Mouse (Mus musculus) small intestine, adult 2 months (tissue): Measurements from ENCODE around the gene Polr2a. TPM values are rescaled to one million over a fixed set of nuclear protein-coding genes. Genes with fewer than 3 reads are reported as not detected.

Source experiments
- H3K27ac ChIP-seq: fragments of 200-500 bp; 2 replicates; pipeline ENCODE4 v1.5.1; 2012; ENCODE audit warnings: low read depth, low read length, control low read depth, inconsistent platforms; ENCODE audit not compliant: insufficient read depth
- H3K27me3 ChIP-seq: fragments of 200-500 bp; 2 replicates; pipeline ENCODE4 v1.6.1; 2012; ENCODE audit warnings: mild to moderate bottlenecking, moderate library complexity, low read length, inconsistent platforms; ENCODE audit not compliant: control insufficient read depth, insufficient read depth
- H3K36me3 ChIP-seq: fragments of 200-500 bp; 2 replicates; pipeline ENCODE4 v1.6.1; 2012; ENCODE audit warnings: mild to moderate bottlenecking, low read length, control low read depth, inconsistent platforms; ENCODE audit not compliant: control insufficient read depth, insufficient read depth
- H3K4me1 ChIP-seq: fragments of 200-500 bp; 2 replicates; pipeline ENCODE4 v1.6.1; 2012; ENCODE audit warnings: low read length, inconsistent platforms, mixed read lengths; ENCODE audit not compliant: control insufficient read depth, insufficient read depth, insufficient read length
- H3K4me3 ChIP-seq: fragments of 200-500 bp; 2 replicates; pipeline ENCODE4 v1.5.1; 2012; ENCODE audit warnings: low read depth, mild to moderate bottlenecking, control low read depth, inconsistent platforms, low read length, moderate library complexity
- CTCF ChIP-seq: fragments of 200-500 bp; IDR thresholded peaks from 2 replicates; pipeline ENCODE4 v1.5.1; 2012; ENCODE audit warnings: low read depth, mild to moderate bottlenecking, control low read depth, inconsistent platforms, low read length, moderate library complexity, mixed read lengths; ENCODE audit not compliant: insufficient replicate concordance, insufficient read length; ENCODE audit errors: extremely low read depth
- POLR2A ChIP-seq: fragments of 200-500 bp; IDR thresholded peaks from 2 replicates; pipeline ENCODE4 v1.6.1; 2012; ENCODE audit warnings: low read depth, mild to moderate bottlenecking, control low read depth, inconsistent platforms, low read length, moderate library complexity
- WGBS: fragments of 180-500 bp; shearing (Covaris S2); methylation state at CpG from one replicate; pipeline ENCODE4 v1.1.7; 2018; 5-methylcytosine and 5-hydroxymethylcytosine counted together
- polyA plus RNA-seq: library from polyadenylated mRNA; depleted of rRNA; stranded (reverse); fragments of >200 nt; gene quantifications from 2 replicates; pipeline ENCODE4 v1.2.3, GENCODE M21; 2012

The Polr2a gene
- polyA plus RNA-seq, 1 experiment: 62.3 TPM

- peaks cover 21% of the 10 kb centered on the region for H3K4me1 ChIP-seq
- no peak overlapping the region for H3K4me3 ChIP-seq
- TF ChIP-seq CTCF (no peak), POLR2A (no peak)
- 88% methylated on average over 7 of the region's 7 CpGs for WGBS
- H3K36me3 ChIP-seq: no peaks in the 10 kb centered on the region
- 0 out of 2 replicates have a peak, but pooled peaks cover 4% of the 10 kb centered on the region for H3K27me3 ChIP-seq
- no peak overlapping the region for H3K27ac ChIP-seq
Observed at GRCm38 (mm10) chr11:69797924-69798323, 39.5 kb upstream of the Polr2a start.

- peak overlapping the region; percentile 60; the same call in 1 of the 2 replicates for H3K4me3 ChIP-seq
- no peak for TF ChIP-seq POLR2A
- TF ChIP-seq CTCF: no peak
- 6% methylated on average over 13 of the region's 13 CpGs for WGBS
- H3K4me1 ChIP-seq: peaks cover 11% of the 10 kb centered on the region
- no peaks in the 10 kb centered on the region for H3K27me3 ChIP-seq
- no peaks in the 10 kb centered on the region for H3K36me3 ChIP-seq
- no peak overlapping the region for H3K27ac ChIP-seq
Observed at GRCm38 (mm10) chr11:69795983-69796435, 37.6 kb upstream of the Polr2a start.

GRCm38 (mm10) chr11:69795168-69795982, 36.9 kb upstream of the Polr2a start, which contains the start of gene Chrnb1:
Gene Chrnb1 (minus strand): TSS chr11:69795943.
- peak within 1 kb of the TSS; percentile 60 for H3K4me3 ChIP-seq
- peaks cover 5% of the 10 kb centered on the region for H3K4me1 ChIP-seq
- peak; percentile 52; the same call in 1 of the 2 replicates for TF ChIP-seq POLR2A
- no peak for TF ChIP-seq CTCF
- H3K27me3 ChIP-seq: no peaks in the 10 kb centered on the region
- WGBS: 1% methylated on average over 52 of the region's 52 CpGs
- H3K27ac ChIP-seq: peak within 1 kb of the TSS; percentile 82
- H3K36me3 ChIP-seq: no peaks in the 10 kb centered on the region

GRCm38 (mm10) chr11:69793429-69793828, 35.0 kb upstream of the Polr2a start:
- Histone ChIP-seq H3K36me3 (no peaks in the 10 kb centered on the region), H3K4me1 (peaks cover 2% of the 10 kb centered on the region), H3K4me3 (no peak overlapping the region), H3K27me3 (no peaks in the 10 kb centered on the region), H3K27ac (no peak overlapping the region)
- TF ChIP-seq CTCF (no peak), POLR2A (no peak)
- WGBS: 82% methylated on average over 5 of the region's 5 CpGs

GRCm38 (mm10) chr11:69791420-69791819, 33.0 kb upstream of the Polr2a start:
- no peaks in the 10 kb centered on the region for H3K27me3 ChIP-seq
- peaks cover 2% of the 10 kb centered on the region for H3K4me1 ChIP-seq
- H3K27ac ChIP-seq: no peak overlapping the region
- H3K36me3 ChIP-seq: no peaks in the 10 kb centered on the region
- H3K4me3 ChIP-seq: no peak overlapping the region
- no peak for TF ChIP-seq CTCF
- TF ChIP-seq POLR2A: no peak
- WGBS: 83% methylated on average over 5 of the region's 5 CpGs

GRCm38 (mm10) chr11:69789431-69789830, 31.0 kb upstream of the Polr2a start:
- Histone ChIP-seq H3K4me3 (no peak overlapping the region), H3K27me3 (no peaks in the 10 kb centered on the region), H3K36me3 (no peaks in the 10 kb centered on the region), H3K4me1 (peaks cover under 1% of the 10 kb centered on the region; the same call in 1 of the 2 replicates), H3K27ac (no peak overlapping the region)
- 75% methylated on average over 5 of the region's 5 CpGs for WGBS
- TF ChIP-seq POLR2A (no peak), CTCF (no peak)

GRCm38 (mm10) chr11:69787306-69787705, 28.9 kb upstream of the Polr2a start:
- no peak overlapping the region for H3K4me3 ChIP-seq
- H3K27me3 ChIP-seq: no peaks in the 10 kb centered on the region
- TF ChIP-seq CTCF (no peak), POLR2A (no peak)
- no peaks in the 10 kb centered on the region for H3K36me3 ChIP-seq
- no peak overlapping the region for H3K27ac ChIP-seq
- WGBS: 93% methylated on average over 5 of the region's 5 CpGs
- peaks cover 5% of the 10 kb centered on the region; the same call in 1 of the 2 replicates for H3K4me1 ChIP-seq
